Comparison of ENCODE assay signal across 10 mouse cellular contexts in genomic region chr15:75189116-75189515, GRCm38 (mm10). TPM values are rescaled to one million over a fixed set of nuclear protein-coding genes. Genes with fewer than 3 reads are reported as not detected.
DNase-seq lines count a peak whose midpoint lies in the region; ATAC-seq and TF ChIP-seq lines count a peak whose summit lies in the region.
"Had no signal": no experiment of that assay in that cellular context is flagged by ENCODE, and none has a peak within 500 bp of the region (broad histone marks: within the 10 kb centered on the region; RNA-seq: fewer than 3 reads in every experiment).

No protein-coding gene starts in this region.

- DNase-seq in forebrain, embryonic 14.5 days (ENCODE audit: low spot score), result peak; percentile 23
- DNase-seq in testis, postnatal 10 days (ENCODE audit: low spot score), result no peak
- DNase-seq in embryonic facial prominence, embryonic 14.5 days (ENCODE audit: low spot score), result peak; percentile 7
- no peak for DNase-seq in layer of hippocampus, postnatal 36 days
- DNase-seq: liver, embryonic 13.5 days had no signal

- no peak overlapping the region for H3K27ac ChIP-seq in forebrain, embryonic 14.5 days (ENCODE audit: low read depth, low read length)
- no peak overlapping the region for H3K27ac ChIP-seq in forebrain, embryonic 12.5 days
- no peak overlapping the region for H3K27ac ChIP-seq in testis, adult 2 months (ENCODE audit: control insufficient read depth, insufficient read depth, low read depth, low read length)
- no peak overlapping the region for H3K27ac ChIP-seq in embryonic facial prominence, embryonic 14.5 days (replicated peaks; ENCODE audit: low read depth, low read length)
- no peak overlapping the region for H3K27ac ChIP-seq in midbrain, embryonic 13.5 days
- H3K27ac ChIP-seq: liver, embryonic 13.5 days had no signal

- peak; percentile 39; the same call in 1 of the 2 replicates for TF ChIP-seq CTCF in testis, adult 2 months (IDR thresholded peaks at IDR 0.05; ENCODE audit: control insufficient read depth, insufficient read depth, insufficient replicate concordance, low read depth, low read length)

- no peak overlapping the region for H3K4me3 ChIP-seq in forebrain, embryonic 14.5 days (ENCODE audit: low read depth, low read length)
- no peak overlapping the region for H3K4me3 ChIP-seq in forebrain, embryonic 12.5 days (replicated peaks)
- H3K4me3 ChIP-seq in testis, adult 2 months (ENCODE audit: control insufficient read depth, low read depth, low read length), result no peak overlapping the region
- no peak overlapping the region for H3K4me3 ChIP-seq in embryonic facial prominence, embryonic 14.5 days (ENCODE audit: low read depth, low read length)
- no peak overlapping the region for H3K4me3 ChIP-seq in midbrain, embryonic 13.5 days (replicated peaks)
- H3K4me3 ChIP-seq: liver, embryonic 13.5 days had no signal

- ATAC-seq in forebrain, embryonic 14.5 days, result no peak
- ATAC-seq in forebrain, embryonic 12.5 days (ENCODE audit: low FRiP score), result no peak
- ATAC-seq in embryonic facial prominence, embryonic 14.5 days (ENCODE audit: low read depth), result no peak
- ATAC-seq in neutrophil, adult 5-6 weeks (ENCODE audit: extremely low read depth, insufficient number of reproducible peaks, low FRiP score, poor library complexity, severe bottlenecking), result peak; percentile 63
- no peak for ATAC-seq in midbrain, embryonic 13.5 days

- no peak overlapping the region for H3K4me2 ChIP-seq in forebrain, embryonic 14.5 days (ENCODE audit: low read length)
- no peak overlapping the region for H3K4me2 ChIP-seq in forebrain, embryonic 12.5 days
- no peak overlapping the region for H3K4me2 ChIP-seq in embryonic facial prominence, embryonic 14.5 days (ENCODE audit: low read depth, low read length)
- no peak overlapping the region for H3K4me2 ChIP-seq in midbrain, embryonic 13.5 days (replicated peaks)
- H3K4me2 ChIP-seq: liver, embryonic 13.5 days had no signal

- 75% methylated on average over 2 of the region's 2 CpGs for WGBS in forebrain, embryonic 14.5 days
- WGBS in forebrain, embryonic 12.5 days, result 66% methylated on average over 2 of the region's 2 CpGs
- 70% methylated on average over 2 of the region's 2 CpGs for WGBS in embryonic facial prominence, embryonic 14.5 days
- WGBS in midbrain, embryonic 13.5 days, result 73% methylated on average over 2 of the region's 2 CpGs

- no peaks in the 10 kb centered on the region for H3K27me3 ChIP-seq in forebrain, embryonic 14.5 days (replicated peaks; ENCODE audit: control insufficient read depth, insufficient read depth, low read length)
- no peaks in the 10 kb centered on the region for H3K27me3 ChIP-seq in forebrain, embryonic 12.5 days
- H3K27me3 ChIP-seq in testis, adult 2 months (ENCODE audit: control insufficient read depth, insufficient read depth, low read length), result no peaks in the 10 kb centered on the region
- no peaks in the 10 kb centered on the region for H3K27me3 ChIP-seq in embryonic facial prominence, embryonic 14.5 days (replicated peaks; ENCODE audit: control insufficient read depth, insufficient read depth, low read length)
- no peaks in the 10 kb centered on the region for H3K27me3 ChIP-seq in midbrain, embryonic 13.5 days
- H3K27me3 ChIP-seq: liver, embryonic 13.5 days had no signal

- no peaks in the 10 kb centered on the region for H3K36me3 ChIP-seq in forebrain, embryonic 14.5 days (ENCODE audit: control insufficient read depth, insufficient read depth, low read length)
- H3K36me3 ChIP-seq in forebrain, embryonic 12.5 days (replicated peaks), result no peaks in the 10 kb centered on the region
- H3K36me3 ChIP-seq in testis, adult 2 months (ENCODE audit: control insufficient read depth, insufficient read depth, low read length), result no peaks in the 10 kb centered on the region
- H3K36me3 ChIP-seq in embryonic facial prominence, embryonic 14.5 days (ENCODE audit: control insufficient read depth, insufficient read depth, low read length), result no peaks in the 10 kb centered on the region
- no peaks in the 10 kb centered on the region for H3K36me3 ChIP-seq in midbrain, embryonic 13.5 days
- H3K36me3 ChIP-seq: liver, embryonic 13.5 days had no signal

- no peaks in the 10 kb centered on the region for H3K9me3 ChIP-seq in forebrain, embryonic 14.5 days (replicated peaks; ENCODE audit: control insufficient read depth, low read length)
- H3K9me3 ChIP-seq in forebrain, embryonic 12.5 days, result no peaks in the 10 kb centered on the region
- H3K9me3 ChIP-seq in embryonic facial prominence, embryonic 14.5 days (ENCODE audit: control insufficient read depth, low read length), result no peaks in the 10 kb centered on the region
- H3K9me3 ChIP-seq in midbrain, embryonic 13.5 days, result no peaks in the 10 kb centered on the region
- H3K9me3 ChIP-seq: liver, embryonic 13.5 days had no signal

- no peak overlapping the region for H3K9ac ChIP-seq in forebrain, embryonic 14.5 days (ENCODE audit: low read length)
- no peak overlapping the region for H3K9ac ChIP-seq in forebrain, embryonic 12.5 days
- no peak overlapping the region for H3K9ac ChIP-seq in embryonic facial prominence, embryonic 14.5 days (ENCODE audit: low read depth, low read length)
- no peak overlapping the region for H3K9ac ChIP-seq in midbrain, embryonic 13.5 days (replicated peaks)
- H3K9ac ChIP-seq: liver, embryonic 13.5 days had no signal

- no peaks in the 10 kb centered on the region for H3K4me1 ChIP-seq in forebrain, embryonic 14.5 days (ENCODE audit: control insufficient read depth, insufficient read depth, low read length)
- H3K4me1 ChIP-seq in forebrain, embryonic 12.5 days, result no peaks in the 10 kb centered on the region
- no peaks in the 10 kb centered on the region for H3K4me1 ChIP-seq in testis, adult 2 months (ENCODE audit: control insufficient read depth, insufficient read depth, low read length)
- no peaks in the 10 kb centered on the region for H3K4me1 ChIP-seq in embryonic facial prominence, embryonic 14.5 days (ENCODE audit: control insufficient read depth, insufficient read depth, low read length)
- no peaks in the 10 kb centered on the region for H3K4me1 ChIP-seq in midbrain, embryonic 13.5 days (replicated peaks)
- H3K4me1 ChIP-seq: liver, embryonic 13.5 days had no signal

- no peak for TF ChIP-seq POLR2A in testis, adult 2 months (IDR thresholded peaks at IDR 0.05; ENCODE audit: control insufficient read depth, low read depth, low read length)

RNA-seq across cellular contexts. Expression of gene BC025446, which starts 27.1 kb away (rescaled TPM):
- polyA plus RNA-seq in forebrain, embryonic 14.5 days (2014; fragmentation: Nextera tagmentation; extraction: Ambion mirVana), result not detected in 2 replicates
- not detected in 2 replicates for polyA plus RNA-seq in forebrain, embryonic 12.5 days (2016; fragmentation: Nextera tagmentation; extraction: Ambion mirVana)
- polyA plus RNA-seq in testis, adult 2 months (2012; rRNA removed), result not detected in 2 replicates
- not detected in 2 replicates for polyA plus RNA-seq in embryonic facial prominence, embryonic 14.5 days (2014; fragmentation: Nextera tagmentation; extraction: Ambion mirVana)
- 0.37 TPM in 1 of 2 replicates, not detected in the other for total RNA-seq in neutrophil, adult 5-6 weeks (2017)
- total RNA-seq in layer of hippocampus, postnatal 36 days (2021), result not detected
- polyA plus RNA-seq in midbrain, embryonic 13.5 days (2015; fragmentation: Nextera tagmentation; extraction: Ambion mirVana), result not detected in 2 replicates

RNA-seq across cellular contexts. Expression of gene Ly6g, which starts 34.1 kb away (rescaled TPM):
- polyA plus RNA-seq in forebrain, embryonic 14.5 days (2014; fragmentation: Nextera tagmentation; extraction: Ambion mirVana), result not detected in 2 replicates
- polyA plus RNA-seq in forebrain, embryonic 12.5 days (2016; fragmentation: Nextera tagmentation; extraction: Ambion mirVana), result not detected in 2 replicates
- polyA plus RNA-seq in testis, adult 2 months (2012; rRNA removed), result not detected in 2 replicates
- polyA plus RNA-seq in embryonic facial prominence, embryonic 14.5 days (2014; fragmentation: Nextera tagmentation; extraction: Ambion mirVana), result not detected in 2 replicates
- 22.2 and 28.1 TPM in 2 replicates for total RNA-seq in neutrophil, adult 5-6 weeks (2017)
- not detected for total RNA-seq in layer of hippocampus, postnatal 36 days (2021)
- not detected in 2 replicates for polyA plus RNA-seq in midbrain, embryonic 13.5 days (2015; fragmentation: Nextera tagmentation; extraction: Ambion mirVana)
- polyA plus RNA-seq: stomach, embryonic 14.5 days had no signal

Comparison
In these comparisons a context has a peak if more than half of its experiments do, and no peak if none do; other contexts are left out.
1. DNase-seq: peak in forebrain, embryonic 14.5 days (single experiment) and embryonic facial prominence, embryonic 14.5 days (single experiment); none in testis, postnatal 10 days (single experiment) and layer of hippocampus, postnatal 36 days (0 of 2).